Mouse (Mus musculus) thymus, adult 2 months (tissue): Measurements from ENCODE around the gene Rnf2.

ENCODE experiments used
- CTCF ChIP-seq: fragments of 200-500 bp; IDR thresholded peaks from 2 replicates; pipeline ENCODE4 v1.5.1; 2012; ENCODE audit warnings: mild to moderate bottlenecking, control low read depth, low read length, moderate library complexity, borderline replicate concordance; ENCODE audit not compliant: control insufficient read depth, poor library complexity, insufficient read depth; ENCODE audit errors: extremely low read depth
- POLR2A ChIP-seq: fragments of 200-500 bp; IDR thresholded peaks from 2 replicates; pipeline ENCODE4 v1.6.1; 2012; ENCODE audit warnings: mild to moderate bottlenecking, low read length, control low read depth, moderate library complexity; ENCODE audit not compliant: control insufficient read depth, poor library complexity, insufficient read depth; ENCODE audit errors: extremely low read depth

DNA sequence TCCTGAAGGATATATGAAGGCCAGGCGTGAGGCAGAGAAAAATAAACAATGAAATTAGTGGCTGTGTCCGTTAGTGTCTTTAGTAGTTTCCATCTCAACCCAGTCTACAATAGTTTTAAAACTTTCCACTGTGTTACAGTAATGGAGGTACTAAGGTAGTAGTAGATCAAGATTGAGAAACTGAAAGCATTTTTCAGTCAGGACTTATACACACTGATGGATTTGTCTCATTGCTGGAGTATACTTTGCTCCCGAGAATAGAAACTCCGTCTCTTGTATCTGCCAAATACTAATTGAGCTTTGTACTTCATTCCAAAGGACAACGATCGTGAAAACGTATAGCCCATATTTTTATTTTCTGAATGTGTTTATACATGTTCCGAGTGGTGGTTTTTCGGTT, 71.4 kb downstream of the Rnf2 start:
- TF ChIP-seq CTCF (no peak), POLR2A (no peak)
